8 mouse cellular contexts compared by ENCODE assay signal in genomic region chr15:78962885-78963284, GRCm38 (mm10). TPM values are rescaled to one million over a fixed set of nuclear protein-coding genes. Genes with fewer than 3 reads are reported as not detected.
A peak's percentile ranks its signal among the peaks of the same experiment; 100 is the strongest.
DNase-seq lines count a peak whose midpoint lies in the region; ATAC-seq lines count a peak whose summit lies in the region.

No protein-coding gene starts in this region.

- peak; percentile 69; the same call in 1 of the 2 replicates for ATAC-seq in erythroid progenitor cell, adult 5-6 weeks (replicated peaks; ENCODE audit: low FRiP score, poor library complexity, severe bottlenecking)
- ATAC-seq in megakaryocyte progenitor cell, adult 5-6 weeks (replicated peaks; ENCODE audit: poor library complexity), result peak; percentile 95

- H3K27me3 ChIP-seq in splenic B cell, adult 2 months (ENCODE audit: control insufficient read depth, insufficient read depth, low read length, poor library complexity, severe bottlenecking), result no peaks in the 10 kb centered on the region

- DNase-seq in ovary, postnatal 36 days (ENCODE audit: low spot score), result peak; percentile 61
- DNase-seq in ovary, adult 18-20 months (ENCODE audit: low spot score), result no peak
- peak; percentile 91 for DNase-seq in brain, adult 2 months (ENCODE audit: low read depth, low spot score)
- peak; percentile 74 to 86 for DNase-seq in heart, postnatal 14 days
- DNase-seq in kidney, postnatal 25 days, result peak; percentile 80
- peak; percentile 75 for DNase-seq in splenic B cell, adult 2 months (ENCODE audit: low read depth, low spot score)

- intact Hi-C loops in heart, postnatal 14 days (cut with DNase I), result no loop called here

- H3K36me3 ChIP-seq in splenic B cell, adult 2 months (ENCODE audit: control insufficient read depth, insufficient read depth, low read length, poor library complexity, severe bottlenecking), result no peaks in the 10 kb centered on the region

RNA-seq across cellular contexts. Expression of gene Triobp, which starts 15.4 kb away (rescaled TPM):
- total RNA-seq in erythroid progenitor cell, adult 5-6 weeks (2015; ENCODE audit: low replicate concordance), result 40.7 and 72.8 TPM in 2 replicates
- total RNA-seq in erythroid progenitor cell, adult 5-6 weeks (2017; ENCODE audit: low replicate concordance), result 46.2 and 61.3 TPM in 2 replicates
- 10 to 100 TPM; 44.6 to 49.6 TPM for total RNA-seq in heart, postnatal 14 days (2021)
- total RNA-seq in megakaryocyte progenitor cell, adult 5-6 weeks (2015), result 66.0 and 71.4 TPM in 2 replicates
- total RNA-seq in megakaryocyte progenitor cell, adult 5-6 weeks (2017), result 20.7 and 26.0 TPM in 2 replicates

RNA-seq across cellular contexts. Expression of gene Nol12, which starts 28.2 kb away (rescaled TPM):
- 12.6 and 22.6 TPM in 2 replicates for total RNA-seq in erythroid progenitor cell, adult 5-6 weeks (2015; ENCODE audit: low replicate concordance)
- 6.8 and 11.2 TPM in 2 replicates for total RNA-seq in erythroid progenitor cell, adult 5-6 weeks (2017; ENCODE audit: low replicate concordance)
- total RNA-seq in heart, postnatal 14 days (2021), result 10 to 100 TPM; 13.6 to 14.3 TPM
- total RNA-seq in megakaryocyte progenitor cell, adult 5-6 weeks (2015), result 38.7 and 47.6 TPM in 2 replicates
- 19.9 and 25.2 TPM in 2 replicates for total RNA-seq in megakaryocyte progenitor cell, adult 5-6 weeks (2017)

RNA-seq across cellular contexts. Expression of gene Lgals1, which starts 36.4 kb away (rescaled TPM):
- total RNA-seq in erythroid progenitor cell, adult 5-6 weeks (2015; ENCODE audit: low replicate concordance), result 66.7 and 92.6 TPM in 2 replicates
- 67.5 and 70.4 TPM in 2 replicates for total RNA-seq in erythroid progenitor cell, adult 5-6 weeks (2017; ENCODE audit: low replicate concordance)
- 100 to 1,000 TPM; 236 to 276 TPM for total RNA-seq in heart, postnatal 14 days (2021)
- total RNA-seq in megakaryocyte progenitor cell, adult 5-6 weeks (2015), result 480 and 550 TPM in 2 replicates
- total RNA-seq in megakaryocyte progenitor cell, adult 5-6 weeks (2017), result 648 and 851 TPM in 2 replicates

RNA-seq across cellular contexts. Expression of gene Pdxp, which starts 49.2 kb away (rescaled TPM):
- 0.72 and 2.1 TPM in 2 replicates for total RNA-seq in erythroid progenitor cell, adult 5-6 weeks (2015; ENCODE audit: low replicate concordance)
- total RNA-seq in erythroid progenitor cell, adult 5-6 weeks (2017; ENCODE audit: low replicate concordance), result 1.4 TPM in 1 of 2 replicates, not detected in the other
- 1 to 10 TPM; 1.6 to 1.9 TPM for total RNA-seq in heart, postnatal 14 days (2021)
- total RNA-seq in megakaryocyte progenitor cell, adult 5-6 weeks (2015), result 9.5 and 12.8 TPM in 2 replicates
- 5.0 and 8.8 TPM in 2 replicates for total RNA-seq in megakaryocyte progenitor cell, adult 5-6 weeks (2017)
